8 mouse cellular contexts compared by ENCODE assay signal in the genomic region with DNA sequence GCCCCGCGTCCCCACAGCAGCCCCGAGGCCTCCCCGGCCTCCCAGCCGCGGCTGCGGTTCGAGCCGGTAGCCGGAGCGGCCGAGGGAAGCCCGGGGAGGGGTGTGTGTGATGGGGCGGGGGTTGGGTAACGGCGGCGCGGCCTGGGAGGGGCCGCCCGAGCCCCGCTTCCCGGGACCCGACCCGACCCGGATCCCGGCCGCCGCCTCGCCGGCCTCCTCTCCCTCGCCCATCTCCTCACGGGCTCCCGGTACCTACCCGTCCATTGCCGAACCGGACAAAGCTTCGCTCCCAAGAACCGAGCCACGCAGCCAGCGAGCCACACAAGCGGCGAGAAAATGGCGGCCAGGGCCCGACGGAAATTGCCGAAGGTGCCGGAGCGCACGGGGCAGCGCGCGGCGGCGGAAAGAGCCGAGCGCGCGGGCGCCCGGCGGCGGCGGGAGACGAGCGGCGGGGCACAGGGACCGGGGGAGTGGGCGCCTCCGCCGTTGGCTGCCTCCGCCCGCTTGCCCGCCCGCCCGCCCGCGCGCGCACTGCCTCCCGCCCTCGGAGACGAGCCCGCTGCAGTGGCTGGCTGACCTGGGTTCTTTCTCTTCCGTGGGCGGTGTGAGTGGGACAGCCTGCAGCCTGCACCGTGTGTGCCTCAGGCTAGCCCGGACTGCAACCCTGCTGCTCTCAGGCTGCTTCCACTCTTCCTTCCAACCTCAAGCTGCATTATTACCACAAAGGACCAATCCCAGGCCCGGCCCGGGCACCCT. TPM values are rescaled to one million over a fixed set of nuclear protein-coding genes. Genes with fewer than 3 reads are reported as not detected.
DNase-seq lines count a peak whose midpoint lies in the region; ATAC-seq lines count a peak whose summit lies in the region.

No protein-coding gene starts in this region.

- peak overlapping the region; percentile 96 for H3K27ac ChIP-seq in intestine, embryonic 14.5 days (ENCODE audit: low read depth)

- intact Hi-C loops in left cerebral cortex, postnatal 14 days (cut with DNase I), result loop anchor here (10.0 kb wide), 1 partner anchor 172 kb away; no protein-coding TSS in a partner anchor

- H3K4me3 ChIP-seq in intestine, embryonic 14.5 days (ENCODE audit: low read depth, low read length), result peak overlapping the region; percentile 62

- no peaks in the 10 kb centered on the region for H3K27me3 ChIP-seq in intestine, embryonic 14.5 days (replicated peaks; ENCODE audit: control insufficient read depth, insufficient read depth, low read length)

- peak overlapping the region; percentile 45 for H3K4me2 ChIP-seq in intestine, embryonic 14.5 days (ENCODE audit: low read length)

- under 1% methylated on average over 60 of the region's 89 CpGs for WGBS in intestine, embryonic 14.5 days

- DNase-seq in adrenal gland, adult 2 months, result peak; percentile 92
- peak; percentile 93 for DNase-seq in embryo, embryonic 11 days
- DNase-seq in gastrocnemius, postnatal 25 days, result peak; percentile 84
- DNase-seq in intestine, embryonic 14.5 days (ENCODE audit: low spot score), result peak; percentile 92
- DNase-seq in left cerebral cortex, postnatal 14 days (ENCODE audit: low spot score in 2 of 2), result peak; percentile 88 to 89
- DNase-seq in right cerebral cortex, postnatal 14 days, result peak; percentile 92
- DNase-seq in urinary bladder, postnatal 36 days (ENCODE audit: low spot score in 2 of 2), result peak; percentile 82 to 83

- H3K9me3 ChIP-seq in intestine, embryonic 14.5 days (ENCODE audit: control insufficient read depth, low read length), result no peaks in the 10 kb centered on the region

- H3K36me3 ChIP-seq in intestine, embryonic 14.5 days (ENCODE audit: control insufficient read depth, insufficient read depth, low read length), result peaks cover 8% of the 10 kb centered on the region; the same call in 1 of the 2 replicates

- H3K9ac ChIP-seq in intestine, embryonic 14.5 days (ENCODE audit: low read length), result peak overlapping the region; percentile 98

- ATAC-seq in intestine, embryonic 14.5 days (replicated peaks; ENCODE audit: low FRiP score, low TSS enrichment, low read depth), result peak; percentile 91
- peak; percentile 77 for ATAC-seq in megakaryocyte-erythroid progenitor cell, adult 5-6 weeks (replicated peaks; ENCODE audit: low FRiP score, low TSS enrichment, poor library complexity, severe bottlenecking)

- peaks cover 15% of the 10 kb centered on the region for H3K4me1 ChIP-seq in intestine, embryonic 14.5 days (replicated peaks; ENCODE audit: control insufficient read depth, insufficient read depth, low read length)

RNA-seq across cellular contexts. Expression of a gene that starts 1.1 kb away (rescaled TPM):
- 10 to 100 TPM; 24.3 to 33.4 TPM for total RNA-seq in adrenal gland, adult 2 months (2021)
- 4.6 and 6.3 TPM in 2 replicates for polyA plus RNA-seq in adrenal gland, adult 2 months (2012; rRNA removed)
- total RNA-seq in gastrocnemius, postnatal 25 days (2021), result 10 to 100 TPM; 13.9 to 16.5 TPM
- polyA plus RNA-seq in intestine, embryonic 14.5 days (2014; fragmentation: Nextera tagmentation; extraction: Ambion mirVana), result 73.0 and 86.5 TPM in 2 replicates
- total RNA-seq in left cerebral cortex, postnatal 14 days (2021), result 100 to 1,000 TPM; 128 to 134 TPM
- 74.6 and 95.3 TPM in 2 replicates for total RNA-seq in megakaryocyte-erythroid progenitor cell, adult 5-6 weeks (2014; fragmentation: Nextera tagmentation)
- 44.7 and 47.3 TPM in 2 replicates for total RNA-seq in megakaryocyte-erythroid progenitor cell, adult 5-6 weeks (2017)

Comparison
In these comparisons a context has a peak if more than half of its experiments do, and no peak if none do; other contexts are left out.
1. Peak in every context shown above with its lines: DNase-seq, ATAC-seq, H3K4me3 ChIP-seq and H3K27ac ChIP-seq.